Mouse (Mus musculus) brain, embryonic 14.5 days (tissue): ENCODE results near the gene Gja4.

Experiments used
- CTCF ChIP-seq: fragments of 200-500 bp; IDR thresholded peaks from 2 replicates; pipeline ENCODE4 v1.5.1; 2012; ENCODE audit warnings: inconsistent platforms, mild to moderate bottlenecking, moderate library complexity, borderline replicate concordance; ENCODE audit not compliant: insufficient read depth, insufficient read length; ENCODE audit errors: extremely low read depth
- POLR2A ChIP-seq: fragments of 200-500 bp; IDR thresholded peaks from 2 replicates; pipeline ENCODE4 v1.6.1; 2012; ENCODE audit warnings: mild to moderate bottlenecking, inconsistent platforms, borderline replicate concordance; ENCODE audit not compliant: poor library complexity, insufficient read depth, insufficient read length, severe bottlenecking; ENCODE audit errors: extremely low read depth

DNA sequence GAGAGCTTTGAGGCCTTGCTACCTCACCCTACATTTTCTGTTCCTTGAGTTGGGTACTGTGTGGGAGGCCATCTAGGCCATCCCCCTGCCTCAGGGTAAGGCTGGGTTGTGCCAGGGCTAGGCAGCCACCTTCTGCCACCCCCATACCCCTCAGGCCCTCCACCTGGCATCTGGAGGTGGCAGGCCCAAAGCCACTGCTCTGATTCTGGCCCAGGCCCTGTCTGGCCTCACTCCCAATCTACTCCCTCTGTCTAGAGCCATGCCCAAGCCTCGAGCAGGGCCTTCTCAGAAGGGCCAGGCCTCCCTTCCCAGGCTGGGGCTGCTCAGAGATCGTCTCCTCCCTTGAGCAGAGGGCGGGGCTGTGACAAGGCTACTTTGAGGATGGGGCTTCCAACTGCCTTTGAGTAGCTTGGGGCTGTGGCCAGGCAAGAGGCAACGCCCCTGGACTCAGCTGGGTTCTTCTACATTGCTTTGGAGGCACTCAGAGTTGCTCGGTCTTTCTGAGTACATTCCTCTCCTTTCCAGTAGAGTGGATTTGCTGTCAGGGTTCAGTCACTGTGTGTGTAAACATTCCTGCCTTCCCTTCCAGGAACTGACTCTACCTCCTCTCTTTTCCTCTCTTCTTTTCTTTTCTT lies 21.1 kb upstream of the Gja4 start:
- TF ChIP-seq CTCF: no peak
- TF ChIP-seq POLR2A: no peak
